Mouse (Mus musculus) stomach, embryonic 16.5 days (tissue): ENCODE results near the gene Slc5a4b. TPM values are rescaled to one million over a fixed set of nuclear protein-coding genes. Genes with fewer than 3 reads are reported as not detected.
"Not testable (repeated sequence)": the region's sequence is repeated elsewhere in the genome, so short reads cannot be mapped to it uniquely, and the experiment has no call there.

Experiments
- ATAC-seq: fragments of 200-750 bp; cut with Nextera tagmentation; 2 replicates; pipeline ENCODE4 v1.8.0; 2017; ENCODE audit warnings: moderate number of reproducible peaks, moderate TSS enrichment; ENCODE audit not compliant: insufficient read depth, low FRiP score
- H3K27ac ChIP-seq: fragments of 300-500 bp; sonication (generic); 2 replicates; pipeline ENCODE4 v1.5.1; 2014; ENCODE audit warnings: low read length
- H3K27me3 ChIP-seq: fragments of 300-500 bp; sonication (generic); 2 replicates; pipeline ENCODE4 v1.6.1; 2014; ENCODE audit warnings: low read length, control low read depth, mixed read lengths; ENCODE audit not compliant: control insufficient read depth, insufficient read depth
- H3K36me3 ChIP-seq: fragments of 300-500 bp; sonication (generic); 2 replicates; pipeline ENCODE4 v1.6.1; 2014; ENCODE audit warnings: low read length; ENCODE audit not compliant: control insufficient read depth, insufficient read depth
- H3K4me1 ChIP-seq: fragments of 300-500 bp; sonication (generic); 2 replicates; pipeline ENCODE4 v1.6.1; 2014; ENCODE audit warnings: low read length, control low read depth, mixed read lengths; ENCODE audit not compliant: control insufficient read depth, insufficient read depth
- H3K4me2 ChIP-seq: fragments of 300-500 bp; sonication (generic); 2 replicates; pipeline ENCODE4 v1.6.1; 2014; ENCODE audit warnings: low read depth, low read length, mixed read lengths
- H3K4me3 ChIP-seq: fragments of 300-500 bp; sonication (generic); replicated peaks from 2 replicates; pipeline ENCODE4 v1.5.1; 2014; ENCODE audit warnings: mild to moderate bottlenecking, low read length
- H3K9ac ChIP-seq: fragments of 300-500 bp; sonication (generic); 2 replicates; pipeline ENCODE4 v1.6.1; 2014; ENCODE audit warnings: low read length
- H3K9me3 ChIP-seq: fragments of 300-500 bp; sonication (generic); replicated peaks from 2 replicates; pipeline ENCODE4 v1.6.1; 2016; ENCODE audit warnings: low read length, control low read depth; ENCODE audit not compliant: control insufficient read depth
- WGBS: fragments of 180-500 bp; shearing (Covaris S2); extraction: QIAGEN DNeasy Blood & Tissue Kit; methylation state at CpG from one replicate; pipeline ENCODE4 v1.1.7; 2014; 5-methylcytosine and 5-hydroxymethylcytosine counted together
- polyA plus RNA-seq: library from polyadenylated mRNA; unstranded; fragments of >200 nt; fragmentation: Nextera tagmentation; extraction: Ambion mirVana; gene quantifications from 2 replicates; pipeline ENCODE4 v1.2.1, GENCODE M21; 2015

Slc5a4b gene
- polyA plus RNA-seq, 1 experiment from 2014 or later, result 0.15 TPM

DNA sequence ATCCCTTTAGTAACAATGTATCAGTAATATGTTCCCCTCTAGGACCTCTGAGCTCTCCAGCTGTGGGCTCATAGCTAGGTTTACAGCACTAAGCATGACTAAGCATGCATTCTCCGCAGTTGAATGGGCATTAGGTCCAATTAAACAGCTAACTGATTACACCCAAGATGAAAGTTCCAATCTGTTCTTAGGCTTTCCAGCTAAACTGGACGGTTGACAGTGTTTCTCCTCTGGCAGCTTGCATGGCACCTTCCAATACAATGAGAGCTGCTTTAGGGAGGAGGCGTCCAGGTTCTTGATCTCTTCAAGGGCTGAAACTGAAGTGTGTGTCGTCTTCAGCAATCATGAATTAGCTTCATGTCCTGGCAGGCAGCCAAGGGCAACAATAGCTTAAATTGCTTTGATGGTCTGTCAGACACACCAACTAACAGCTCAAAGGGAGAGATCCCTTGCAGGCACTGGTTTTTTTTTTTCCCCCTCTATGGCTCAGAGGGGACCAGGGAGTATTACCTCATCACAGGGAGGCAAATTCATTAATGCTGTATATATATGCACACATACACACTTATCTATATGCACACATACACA is 9.5 kb upstream of the Slc5a4b start:
- Histone ChIP-seq H3K36me3 (no peaks in the 10 kb centered on the region), H3K9ac (no peak overlapping the region), H3K9me3 (no peaks in the 10 kb centered on the region), H3K4me1 (peaks cover 3% of the 10 kb centered on the region; the same call in 1 of the 2 replicates), H3K27me3 (no peaks in the 10 kb centered on the region), H3K4me2 (no peak overlapping the region), H3K4me3 (no peak overlapping the region), H3K27ac (no peak overlapping the region)
- no peak for ATAC-seq
- WGBS, result 35% methylated on average over 4 of the region's 4 CpGs

- ATAC-seq, result no peak
- Histone ChIP-seq H3K36me3 (no peaks in the 10 kb centered on the region), H3K4me2 (no peak overlapping the region), H3K27ac (no peak overlapping the region), H3K4me1 (peaks cover 3% of the 10 kb centered on the region; the same call in 1 of the 2 replicates), H3K9me3 (no peaks in the 10 kb centered on the region), H3K9ac (no peak overlapping the region), H3K27me3 (no peaks in the 10 kb centered on the region), H3K4me3 (no peak overlapping the region)
- WGBS, result 25% methylated on average over 1 of the region's 1 CpGs
Observed at GRCm38 (mm10) chr10:76118741-76119140, 8.0 kb upstream of the Slc5a4b start.

GRCm38 (mm10) chr10:76117966-76118365 is 7.2 kb upstream of the Slc5a4b start:
- WGBS, result 41% methylated on average over 5 of the region's 5 CpGs
- H3K9ac ChIP-seq, result no peak overlapping the region
- H3K27me3 ChIP-seq, result no peaks in the 10 kb centered on the region
- no peaks in the 10 kb centered on the region for H3K36me3 ChIP-seq
- no peak for ATAC-seq
- peaks cover 3% of the 10 kb centered on the region; the same call in 1 of the 2 replicates for H3K4me1 ChIP-seq
- no peak overlapping the region for H3K4me2 ChIP-seq
- H3K9me3 ChIP-seq, result no peaks in the 10 kb centered on the region
- H3K27ac ChIP-seq, result no peak overlapping the region
- H3K4me3 ChIP-seq, result no peak overlapping the region

DNA sequence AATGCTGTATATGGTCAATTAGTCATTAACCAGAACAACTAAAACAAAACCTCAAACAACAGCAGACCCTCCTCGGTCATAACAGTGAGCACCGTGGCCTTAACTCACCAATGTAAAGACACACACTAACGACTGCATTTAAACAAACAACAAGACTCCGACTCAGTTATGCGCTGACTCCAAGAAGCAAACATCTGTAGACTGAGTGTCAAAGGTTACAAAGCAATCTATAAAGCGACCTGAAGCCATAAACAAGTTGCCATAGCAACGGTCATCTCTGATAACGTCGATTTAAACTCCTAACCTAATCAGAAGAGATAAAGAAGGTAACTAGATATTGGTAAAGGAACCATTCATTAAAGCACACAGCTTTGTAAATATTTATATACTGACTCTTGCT is 13.4 kb downstream of the Slc5a4b start:
- no peak overlapping the region for H3K27ac ChIP-seq
- no peak overlapping the region for H3K4me2 ChIP-seq
- no peaks in the 10 kb centered on the region for H3K9me3 ChIP-seq
- WGBS, result 15% methylated on average over 9 of the region's 9 CpGs
- H3K9ac ChIP-seq, result no peak overlapping the region
- ATAC-seq, result no peak
- H3K4me1 ChIP-seq, result no peaks in the 10 kb centered on the region
- H3K27me3 ChIP-seq, result no peaks in the 10 kb centered on the region
- H3K36me3 ChIP-seq, result no peaks in the 10 kb centered on the region
- H3K4me3 ChIP-seq, result no peak overlapping the region

- WGBS, result 80% methylated on average over 8 of the region's 8 CpGs
- H3K27ac ChIP-seq, result no peak overlapping the region
- H3K9ac ChIP-seq, result no peak overlapping the region
- H3K4me3 ChIP-seq, result no peak overlapping the region
- ATAC-seq, result no peak
- H3K36me3 ChIP-seq, result no peaks in the 10 kb centered on the region
- no peaks in the 10 kb centered on the region for H3K27me3 ChIP-seq
- no peak overlapping the region for H3K4me2 ChIP-seq
- H3K9me3 ChIP-seq, result no peaks in the 10 kb centered on the region
- H3K4me1 ChIP-seq, result no peaks in the 10 kb centered on the region
Observed at GRCm38 (mm10) chr10:76096580-76096979, 14.2 kb downstream of the Slc5a4b start.

GRCm38 (mm10) chr10:76077008-76077407 is 33.8 kb downstream of the Slc5a4b start:
- H3K27ac ChIP-seq, H3K4me3 ChIP-seq, H3K9me3 ChIP-seq, H3K9ac ChIP-seq, H3K4me1 ChIP-seq, H3K27me3 ChIP-seq, H3K36me3 ChIP-seq, H3K4me2 ChIP-seq, ATAC-seq: not testable (repeated sequence)
- 91% methylated on average over 2 of the region's 2 CpGs for WGBS

GRCm38 (mm10) chr10:76072080-76072479 is 38.7 kb downstream of the Slc5a4b start:
- H3K27ac ChIP-seq, H3K9ac ChIP-seq, H3K4me3 ChIP-seq, ATAC-seq, H3K27me3 ChIP-seq, H3K4me1 ChIP-seq, H3K4me2 ChIP-seq, H3K36me3 ChIP-seq, H3K9me3 ChIP-seq: not testable (repeated sequence)
- 88% methylated on average over 5 of the region's 5 CpGs for WGBS

DNA sequence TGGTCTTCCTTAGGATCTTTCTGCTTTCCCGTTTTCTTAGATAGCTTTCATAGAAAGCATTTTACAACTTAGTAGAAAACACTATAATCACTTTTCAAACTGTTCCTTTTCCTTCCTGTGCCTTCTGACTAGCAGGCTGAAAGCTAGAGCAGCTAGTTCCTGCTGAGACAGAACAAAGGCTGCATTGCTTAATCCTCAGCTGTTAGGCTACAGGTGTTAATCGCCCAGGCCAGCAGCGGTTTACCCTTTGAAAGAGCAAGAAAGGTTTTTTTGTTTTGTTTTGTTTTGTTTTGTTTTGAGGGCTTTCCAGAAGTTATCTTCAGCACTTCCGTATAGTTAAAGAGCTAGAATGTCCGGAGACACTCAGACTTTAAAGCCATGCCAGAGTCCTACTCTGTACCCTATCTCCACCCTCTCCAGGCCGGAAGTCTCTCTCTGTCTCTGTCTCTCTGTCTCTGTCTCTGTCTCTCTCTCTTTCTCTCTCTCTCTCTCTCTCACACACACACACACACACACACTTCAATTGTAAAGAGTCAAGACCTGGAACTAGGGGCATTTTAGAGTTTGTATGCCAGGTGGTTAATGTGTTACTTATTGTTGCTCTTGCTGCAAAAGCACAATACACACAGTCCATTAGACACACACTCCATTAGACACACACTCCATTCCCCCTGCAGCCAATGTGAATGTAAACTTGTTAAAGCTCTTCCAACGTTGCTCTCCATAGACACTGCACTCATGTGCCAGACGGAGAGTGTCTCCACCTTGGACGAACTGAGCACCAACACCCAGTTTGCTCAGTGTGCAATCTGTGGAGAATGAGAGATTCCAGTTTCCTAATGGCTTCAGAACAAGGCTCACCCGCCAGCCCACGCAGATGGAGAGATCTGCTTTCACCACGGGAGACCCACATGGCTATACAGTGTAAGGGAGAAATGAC is 42.8 kb downstream of the Slc5a4b start:
- Histone ChIP-seq H3K27me3 (no peaks in the 10 kb centered on the region), H3K9ac (no peak overlapping the region), H3K27ac (no peak overlapping the region), H3K4me1 (no peaks in the 10 kb centered on the region), H3K4me2 (no peak overlapping the region), H3K4me3 (no peak overlapping the region), H3K36me3 (no peaks in the 10 kb centered on the region), H3K9me3 (no peaks in the 10 kb centered on the region)
- no peak for ATAC-seq
- WGBS, result 29% methylated on average over 12 of the region's 12 CpGs

DNA sequence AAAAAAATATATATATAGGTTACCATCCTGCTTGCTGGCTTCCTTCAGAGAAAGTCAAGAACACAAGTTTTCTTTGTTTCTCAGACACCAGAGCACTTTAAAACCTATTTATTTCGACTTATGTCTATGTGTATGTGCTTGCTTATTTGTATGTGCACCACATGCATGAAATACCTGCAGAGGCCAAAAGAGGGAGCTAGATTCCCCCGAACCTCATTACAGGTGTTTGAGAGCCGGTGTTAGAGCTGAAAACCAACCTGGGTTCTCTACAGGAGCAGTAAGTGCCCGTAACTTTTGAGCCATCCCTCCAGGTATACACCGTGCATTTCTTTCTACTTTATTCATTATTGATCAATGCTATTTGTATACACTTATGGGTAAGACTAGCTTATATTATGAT is 48.3 kb downstream of the Slc5a4b start:
- Histone ChIP-seq H3K36me3 (no peaks in the 10 kb centered on the region), H3K4me1 (no peaks in the 10 kb centered on the region), H3K9ac (no peak overlapping the region), H3K27me3 (no peaks in the 10 kb centered on the region), H3K27ac (no peak overlapping the region), H3K9me3 (no peaks in the 10 kb centered on the region), H3K4me3 (no peak overlapping the region), H3K4me2 (no peak overlapping the region)
- 90% methylated on average over 5 of the region's 5 CpGs for WGBS
- ATAC-seq, result no peak
